Mouse (Mus musculus) embryo, embryonic 11 days (tissue): ENCODE data around the gene Pik3ip1.

Source experiments
- DNase-seq: peaks from one replicate; pipeline ENCODE4 v3.0.0-alpha.2; 2015

Gene Pik3ip1

GRCm38 (mm10) chr11:3329891-3330451 lies at the start of gene Pik3ip1:
Gene Pik3ip1 (plus strand): TSS chr11:3330401.
- no peak for DNase-seq

- DNase-seq: no peak
Observed at GRCm38 (mm10) chr11:3282887-3283286, 47.3 kb upstream of the Pik3ip1 start.

GRCm38 (mm10) chr11:3283645-3284044 lies 46.6 kb upstream of the Pik3ip1 start:
- no peak for DNase-seq

- DNase-seq: no peak
Observed at GRCm38 (mm10) chr11:3285940-3286339, 44.3 kb upstream of the Pik3ip1 start.

GRCm38 (mm10) chr11:3287131-3287530 lies 43.1 kb upstream of the Pik3ip1 start:
- DNase-seq: no peak

- DNase-seq: no peak
Observed at GRCm38 (mm10) chr11:3287921-3288320, 42.3 kb upstream of the Pik3ip1 start.

- peak; percentile 81 for DNase-seq
Observed at GRCm38 (mm10) chr11:3288521-3289301, 41.5 kb upstream of the Pik3ip1 start, which contains the start of gene Patz1. Gene Patz1 (plus strand): TSS chr11:3288874.

- DNase-seq: peak; percentile 97
Observed at GRCm38 (mm10) chr11:3289302-3289802, 40.8 kb upstream of the Pik3ip1 start.

GRCm38 (mm10) chr11:3289803-3290639 lies 40.2 kb upstream of the Pik3ip1 start:
- DNase-seq: peak; percentile 98

- peak; percentile 59 for DNase-seq
Observed at GRCm38 (mm10) chr11:3290640-3291310, 39.4 kb upstream of the Pik3ip1 start.

GRCm38 (mm10) chr11:3291311-3292061 lies 38.7 kb upstream of the Pik3ip1 start:
- DNase-seq: peak; percentile 46

GRCm38 (mm10) chr11:3292062-3292421 lies 38.2 kb upstream of the Pik3ip1 start:
- peak; percentile 89 for DNase-seq

GRCm38 (mm10) chr11:3292711-3293249 lies 37.4 kb upstream of the Pik3ip1 start:
- peak; percentile 92 for DNase-seq

- DNase-seq: no peak
Observed at GRCm38 (mm10) chr11:3293361-3293760, 36.8 kb upstream of the Pik3ip1 start.

GRCm38 (mm10) chr11:3294641-3295040 lies 35.6 kb upstream of the Pik3ip1 start:
- no peak for DNase-seq

- no peak for DNase-seq
Observed at GRCm38 (mm10) chr11:3296056-3296455, 34.1 kb upstream of the Pik3ip1 start.

- no peak for DNase-seq
Observed at GRCm38 (mm10) chr11:3297871-3298812, 32.1 kb upstream of the Pik3ip1 start.

- no peak for DNase-seq
Observed at GRCm38 (mm10) chr11:3298813-3299185, 31.4 kb upstream of the Pik3ip1 start.

- no peak for DNase-seq
Observed at GRCm38 (mm10) chr11:3301075-3301474, 29.1 kb upstream of the Pik3ip1 start.

GRCm38 (mm10) chr11:3302385-3302784 lies 27.8 kb upstream of the Pik3ip1 start:
- DNase-seq: no peak

GRCm38 (mm10) chr11:3302792-3303191 lies 27.4 kb upstream of the Pik3ip1 start:
- DNase-seq: no peak
